Mouse (Mus musculus): ENCODE measurements around the gene Aqp9. TPM values are rescaled to one million over a fixed set of nuclear protein-coding genes. Genes with fewer than 3 reads are reported as not detected.

Gene Aqp9
- polyA plus RNA-seq, 1 experiment = 1.7 TPM

GRCm38 (mm10) chr9:71071581-71072330 is 96.7 kb downstream of the Aqp9 start:
- no peak for DNase-seq (ENCODE audit: extremely low spot score in 1 of 2, low spot score in 1 of 2)

- DNase-seq (ENCODE audit: extremely low spot score in 1 of 2, low spot score in 1 of 2) = no peak
Observed at GRCm38 (mm10) chr9:71070628-71071027, 97.9 kb downstream of the Aqp9 start.

GRCm38 (mm10) chr9:71068866-71069390 is 99.6 kb downstream of the Aqp9 start:
- no peak for DNase-seq (ENCODE audit: extremely low spot score in 1 of 2, low spot score in 1 of 2)

GRCm38 (mm10) chr9:71067156-71067555 is 101.3 kb downstream of the Aqp9 start:
- DNase-seq (ENCODE audit: extremely low spot score in 1 of 2, low spot score in 1 of 2) = no peak

GRCm38 (mm10) chr9:71066491-71066890 is 102.0 kb downstream of the Aqp9 start:
- DNase-seq (ENCODE audit: extremely low spot score in 1 of 2, low spot score in 1 of 2) = no peak

GRCm38 (mm10) chr9:71065343-71065875 is 103.1 kb downstream of the Aqp9 start:
- DNase-seq (ENCODE audit: extremely low spot score in 1 of 2, low spot score in 1 of 2) = no peak

- DNase-seq (ENCODE audit: extremely low spot score in 1 of 2, low spot score in 1 of 2) = no peak
Observed at GRCm38 (mm10) chr9:71064291-71064840, 104.1 kb downstream of the Aqp9 start.

- DNase-seq (ENCODE audit: extremely low spot score in 1 of 2, low spot score in 1 of 2) = no peak
Observed at GRCm38 (mm10) chr9:71063551-71063950, 104.9 kb downstream of the Aqp9 start.

- DNase-seq (ENCODE audit: extremely low spot score in 1 of 2, low spot score in 1 of 2) = no peak
Observed at GRCm38 (mm10) chr9:71062976-71063375, 105.5 kb downstream of the Aqp9 start.

- no peak for DNase-seq (ENCODE audit: extremely low spot score in 1 of 2, low spot score in 1 of 2)
Observed at GRCm38 (mm10) chr9:71062301-71062700, 106.2 kb downstream of the Aqp9 start.

Other genes starting within 250 kb of the Aqp9 start
- gene Lipc, start 216.5 kb downstream of the Aqp9 start, polyA plus RNA-seq (2012; rRNA removed) = 0.32 and 0.58 TPM in 2 replicates
- 10.9 and 15.5 TPM in 2 replicates for gene Aldh1a2, start 47.1 kb upstream of the Aqp9 start, polyA plus RNA-seq (2012; rRNA removed)

Data from frontal cortex, adult 2 months (tissue).